Mouse (Mus musculus) liver, embryonic 14.5 days (tissue): ENCODE data around the gene Pwp2. TPM values are rescaled to one million over a fixed set of nuclear protein-coding genes. Genes with fewer than 3 reads are reported as not detected.
"Not testable (repeated sequence)": the region's sequence is repeated elsewhere in the genome, so short reads cannot be mapped to it uniquely, and the experiment has no call there.

Source experiments
- ATAC-seq: fragments of 200-750 bp; cut with Nextera tagmentation; 2 replicates; pipeline ENCODE4 v1.8.0; 2017; ENCODE audit warnings: moderate number of reproducible peaks, mild to moderate bottlenecking, moderate library complexity; ENCODE audit not compliant: insufficient read depth
- DNase-seq, 3 experiments: peaks; one replicate each; pipeline ENCODE4 v3.0.0-alpha.2; 2012 to 2013; ENCODE audit warnings: low read depth in 3 of 3, low spot score in 3 of 3
- H3K27ac ChIP-seq: fragments of 300-500 bp; sonication (generic); 2 replicates; pipeline ENCODE4 v1.5.1; 2014; ENCODE audit warnings: moderate library complexity, mild to moderate bottlenecking, control low read depth, inconsistent platforms
- H3K27me3 ChIP-seq: fragments of 300-500 bp; sonication (generic); 2 replicates; pipeline ENCODE4 v1.6.1; 2014; ENCODE audit warnings: mild to moderate bottlenecking, low read length, moderate library complexity; ENCODE audit not compliant: control insufficient read depth, insufficient read depth
- H3K36me3 ChIP-seq: fragments of 300-500 bp; sonication (generic); replicated peaks from 2 replicates; pipeline ENCODE4 v1.6.1; 2014; ENCODE audit warnings: low read depth; ENCODE audit not compliant: control insufficient read depth, insufficient read depth
- H3K4me1 ChIP-seq, 2 experiments: fragments of 200-500 bp in 1 of 2; fragments of 300-500 bp in 1 of 2; sonication (generic) in 1 of 2; replicated peaks; 2 replicates each; pipeline ENCODE4 v1.6.1; 2012 to 2014; ENCODE audit warnings: antibody characterized with exemption in 1 of 2, inconsistent platforms in 1 of 2, low read length in 1 of 2; ENCODE audit not compliant: control insufficient read depth in 2 of 2, insufficient read depth in 2 of 2
- H3K4me2 ChIP-seq: fragments of 300-500 bp; sonication (generic); 2 replicates; pipeline ENCODE4 v1.6.1; 2014; ENCODE audit warnings: low read depth, mild to moderate bottlenecking, control low read depth, moderate library complexity
- H3K4me3 ChIP-seq, 2 experiments: fragments of 200-500 bp in 1 of 2; fragments of 300-500 bp in 1 of 2; sonication (generic) in 1 of 2; 2 replicates each; pipeline ENCODE4 v1.5.1; 2012 to 2014; ENCODE audit warnings: low read depth in 2 of 2, low read length in 2 of 2, mild to moderate bottlenecking in 2 of 2, control low read depth in 1 of 2, inconsistent platforms in 1 of 2, moderate library complexity in 1 of 2; ENCODE audit not compliant: insufficient read depth in 1 of 2
- H3K9ac ChIP-seq: fragments of 300-500 bp; sonication (generic); replicated peaks from 2 replicates; pipeline ENCODE4 v1.6.1; 2014; ENCODE audit warnings: mild to moderate bottlenecking, control low read depth, moderate library complexity
- H3K9me3 ChIP-seq: fragments of 300-500 bp; sonication (generic); 2 replicates; pipeline ENCODE4 v1.6.1; 2016; ENCODE audit warnings: low read length, mixed read lengths; ENCODE audit not compliant: control insufficient read depth
- CTCF ChIP-seq: IDR thresholded peaks from 2 replicates; pipeline ENCODE4 v1.5.1; 2016; ENCODE audit warnings: antibody characterized with exemption, low read depth, control low read depth
- EP300 ChIP-seq: IDR thresholded peaks from 2 replicates; pipeline ENCODE4 v1.6.1; 2016; ENCODE audit warnings: antibody characterized with exemption, low read depth
- WGBS: fragments of 180-500 bp; shearing (Covaris S2); extraction: QIAGEN DNeasy Blood & Tissue Kit; methylation state at CpG from one replicate; pipeline ENCODE4 v1.1.7; 2014; ENCODE audit not compliant: insufficient replicate concordance; 5-methylcytosine and 5-hydroxymethylcytosine counted together
- polyA plus RNA-seq, 2 experiments: library from polyadenylated mRNA; depleted of rRNA in 1 of 2; stranded (reverse) in 1 of 2; unstranded in 1 of 2; fragments of >200 nt; fragmentation: Nextera tagmentation in 1 of 2; extraction: Ambion mirVana in 1 of 2; gene quantifications; 2 replicates each; pipeline versions ENCODE4 v1.2.1 to v1.2.3; 2012 to 2014

The Pwp2 gene
- polyA plus RNA-seq, 2 experiments: 7.2 to 7.5 TPM

GRCm38 (mm10) chr10:78126311-78126710, 58.6 kb downstream of the Pwp2 start:
- Histone ChIP-seq H3K27me3 (no peaks in the 10 kb centered on the region), H3K9me3 (no peaks in the 10 kb centered on the region), H3K4me3 (no peak overlapping the region), H3K36me3 (no peaks in the 10 kb centered on the region), H3K9ac (no peak overlapping the region), H3K4me2 (no peak overlapping the region), H3K4me1 (peaks cover 0 to 2% of the 10 kb centered on the region in 2 experiments; a peak in 2 of 4 replicates), H3K27ac (no peak overlapping the region)
- DNase-seq (no peak), ATAC-seq (no peak)
- WGBS: 62% methylated on average over 5 of the region's 5 CpGs
- TF ChIP-seq EP300: no peak
- TF ChIP-seq CTCF: no peak

- 48% methylated on average over 8 of the region's 8 CpGs for WGBS
- H3K4me1 ChIP-seq, H3K4me3 ChIP-seq, ATAC-seq, H3K9ac ChIP-seq, H3K36me3 ChIP-seq, H3K27ac ChIP-seq, H3K9me3 ChIP-seq, H3K4me2 ChIP-seq, H3K27me3 ChIP-seq, DNase-seq: not testable (repeated sequence)
Observed at GRCm38 (mm10) chr10:78125061-78125460, 59.9 kb downstream of the Pwp2 start.

- ATAC-seq, H3K36me3 ChIP-seq, DNase-seq, H3K27me3 ChIP-seq, H3K4me1 ChIP-seq, H3K9ac ChIP-seq, H3K4me2 ChIP-seq, H3K27ac ChIP-seq, H3K4me3 ChIP-seq, H3K9me3 ChIP-seq: not testable (repeated sequence)
- 23% methylated on average over 6 of the region's 6 CpGs for WGBS
Observed at GRCm38 (mm10) chr10:78124137-78124536, 60.8 kb downstream of the Pwp2 start.

Other genes starting within 250 kb of the Pwp2 start
- 1.1 TPM in 2 replicates for gene Trpm2, start 214.6 kb downstream of the Pwp2 start, polyA plus RNA-seq (2012; rRNA removed)
- 1.4 and 1.5 TPM in 2 replicates for gene Trpm2, start 214.6 kb downstream of the Pwp2 start, polyA plus RNA-seq (2014; fragmentation: Nextera tagmentation; extraction: Ambion mirVana)
- gene 1810043G02Rik, start 206.6 kb downstream of the Pwp2 start, polyA plus RNA-seq (2012; rRNA removed): 4.5 and 4.7 TPM in 2 replicates
- 4.2 and 4.5 TPM in 2 replicates for gene 1810043G02Rik, start 206.6 kb downstream of the Pwp2 start, polyA plus RNA-seq (2014; fragmentation: Nextera tagmentation; extraction: Ambion mirVana)
- 41.7 and 46.7 TPM in 2 replicates for gene Pfkl, start 175.1 kb downstream of the Pwp2 start, polyA plus RNA-seq (2012; rRNA removed)
- gene Pfkl, start 175.1 kb downstream of the Pwp2 start, polyA plus RNA-seq (2014; fragmentation: Nextera tagmentation; extraction: Ambion mirVana): 63.1 and 66.8 TPM in 2 replicates
- 0.08 TPM in 1 of 2 replicates, not detected in the other for gene Dnmt3l, start 143.2 kb downstream of the Pwp2 start, polyA plus RNA-seq (2012; rRNA removed)
- gene Dnmt3l, start 143.2 kb downstream of the Pwp2 start, polyA plus RNA-seq (2014; fragmentation: Nextera tagmentation; extraction: Ambion mirVana): not detected in 2 replicates
- not detected in 2 replicates for gene Aire, start 141.5 kb downstream of the Pwp2 start, polyA plus RNA-seq (2012; rRNA removed)
- gene Aire, start 141.5 kb downstream of the Pwp2 start, polyA plus RNA-seq (2014; fragmentation: Nextera tagmentation; extraction: Ambion mirVana): not detected in 2 replicates
- 2.4 TPM in 2 replicates for gene Icosl, start 115.8 kb downstream of the Pwp2 start, polyA plus RNA-seq (2012; rRNA removed)
- gene Icosl, start 115.8 kb downstream of the Pwp2 start, polyA plus RNA-seq (2014; fragmentation: Nextera tagmentation; extraction: Ambion mirVana): 2.2 TPM in 2 replicates
- gene D10Jhu81e, start 15.4 kb downstream of the Pwp2 start, polyA plus RNA-seq (2012; rRNA removed): 34.1 and 39.1 TPM in 2 replicates
- 11.7 and 15.6 TPM in 2 replicates for gene D10Jhu81e, start 15.4 kb downstream of the Pwp2 start, polyA plus RNA-seq (2014; fragmentation: Nextera tagmentation; extraction: Ambion mirVana)
- 19.8 and 20.1 TPM in 2 replicates for gene Trappc10, start 59.5 kb upstream of the Pwp2 start, polyA plus RNA-seq (2012; rRNA removed)
- gene Trappc10, start 59.5 kb upstream of the Pwp2 start, polyA plus RNA-seq (2014; fragmentation: Nextera tagmentation; extraction: Ambion mirVana): 15.8 and 20.5 TPM in 2 replicates
- gene Agpat3, start 167.3 kb upstream of the Pwp2 start, polyA plus RNA-seq (2012; rRNA removed): 11.0 and 14.5 TPM in 2 replicates
- gene Agpat3, start 167.3 kb upstream of the Pwp2 start, polyA plus RNA-seq (2014; fragmentation: Nextera tagmentation; extraction: Ambion mirVana): 21.0 and 21.3 TPM in 2 replicates
- gene Rrp1, start 227.9 kb upstream of the Pwp2 start, polyA plus RNA-seq (2012; rRNA removed): 43.0 and 69.7 TPM in 2 replicates
- 79.8 and 89.7 TPM in 2 replicates for gene Rrp1, start 227.9 kb upstream of the Pwp2 start, polyA plus RNA-seq (2014; fragmentation: Nextera tagmentation; extraction: Ambion mirVana)
- 58.1 and 74.9 TPM in 2 replicates for gene Cstb, start 240.5 kb upstream of the Pwp2 start, polyA plus RNA-seq (2012; rRNA removed)
- 111 and 122 TPM in 2 replicates for gene Cstb, start 240.5 kb upstream of the Pwp2 start, polyA plus RNA-seq (2014; fragmentation: Nextera tagmentation; extraction: Ambion mirVana)